Mouse (Mus musculus): Measurements from ENCODE around the gene 4931428F04Rik.
"Not testable (repeated sequence)": the region's sequence is repeated elsewhere in the genome, so short reads cannot be mapped to it uniquely, and the experiment has no call there.

The 4931428F04Rik gene

DNA sequence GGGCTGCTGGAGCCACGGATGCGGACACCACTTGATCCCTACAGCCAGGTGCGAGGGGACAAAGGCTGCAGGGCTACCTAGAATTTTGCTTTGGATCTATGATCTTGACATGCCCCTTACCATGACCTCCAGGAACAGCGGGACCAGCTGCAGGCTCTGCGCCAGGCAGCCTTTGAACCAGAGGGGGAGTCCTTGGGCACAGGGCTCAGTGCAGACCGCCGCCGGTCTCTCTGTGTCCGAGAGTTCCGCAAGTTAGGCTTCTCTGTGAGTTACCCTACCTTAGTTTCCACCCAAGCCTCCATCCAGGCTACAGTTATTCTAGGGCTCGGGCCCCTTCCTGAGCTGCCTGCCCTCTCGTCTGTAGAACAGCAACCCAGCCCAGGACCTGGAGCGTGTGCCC lies 18.0 kb upstream of the 4931428F04Rik start:
- no peak for DNase-seq (ENCODE audit: low spot score)

DNA sequence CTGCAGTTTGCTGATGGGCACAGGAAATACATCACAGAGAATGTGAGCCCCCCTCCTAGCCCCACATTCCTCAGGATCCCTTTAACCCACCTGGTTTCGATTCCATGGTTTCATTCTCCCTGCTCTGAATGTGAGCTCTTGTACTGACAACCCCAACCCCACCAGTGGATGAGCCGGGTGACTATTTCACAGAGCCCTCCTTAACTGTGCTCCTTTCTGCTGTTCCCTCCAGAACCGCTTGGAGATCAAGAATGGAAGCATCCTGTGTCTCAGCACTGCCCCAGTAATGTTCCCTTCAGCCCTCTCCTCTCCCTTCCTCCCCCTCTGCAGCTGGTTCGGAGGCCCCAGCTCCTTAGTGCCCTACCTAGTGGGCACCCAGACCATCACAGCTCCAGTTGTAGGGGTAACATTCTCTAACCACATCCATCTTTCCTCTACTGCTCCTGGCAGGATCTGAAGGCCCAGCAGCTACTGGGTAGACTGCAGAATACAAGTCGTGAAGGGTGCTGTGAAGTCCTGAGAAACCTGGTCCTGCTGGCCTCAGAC lies 16.6 kb upstream of the 4931428F04Rik start:
- DNase-seq (ENCODE audit: low spot score) = no peak

GRCm38 (mm10) chr8:105305211-105306145 lies 15.8 kb upstream of the 4931428F04Rik start, which contains the start of gene Elmo3:
Elmo3 (plus strand) TSS chr8:105305601.
- no peak for DNase-seq (ENCODE audit: low spot score)

- no peak for DNase-seq (ENCODE audit: low spot score)
These were observed 14.9 kb upstream of the 4931428F04Rik start for GRCm38 (mm10) chr8:105304325-105305210.

- no peak for DNase-seq (ENCODE audit: low spot score)
These were observed 14.2 kb upstream of the 4931428F04Rik start for GRCm38 (mm10) chr8:105303874-105304273.

DNA sequence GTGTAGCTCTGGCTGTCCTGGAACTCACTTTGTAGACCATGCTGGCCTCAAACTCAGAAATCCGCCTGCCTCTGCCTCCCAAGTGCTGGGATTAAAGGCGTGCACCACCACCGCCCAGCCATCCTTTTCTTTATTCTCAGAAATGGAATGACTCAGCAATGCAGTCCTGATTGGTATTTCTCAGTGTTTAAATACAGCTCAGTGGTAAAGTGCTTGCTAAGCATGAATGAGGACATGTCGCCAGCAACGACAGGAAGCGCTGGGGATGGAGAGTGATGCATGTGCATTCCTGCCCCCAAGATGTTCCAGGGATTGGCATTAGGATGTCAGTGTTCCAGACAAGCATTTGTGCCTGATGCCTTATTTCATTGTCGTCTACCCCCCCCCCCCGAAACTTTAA lies 13.7 kb upstream of the 4931428F04Rik start:
- no peak for DNase-seq (ENCODE audit: low spot score)

- peak; percentile 75 for DNase-seq (ENCODE audit: low spot score)
These were observed 10.3 kb upstream of the 4931428F04Rik start for GRCm38 (mm10) chr8:105299962-105300361.

DNA sequence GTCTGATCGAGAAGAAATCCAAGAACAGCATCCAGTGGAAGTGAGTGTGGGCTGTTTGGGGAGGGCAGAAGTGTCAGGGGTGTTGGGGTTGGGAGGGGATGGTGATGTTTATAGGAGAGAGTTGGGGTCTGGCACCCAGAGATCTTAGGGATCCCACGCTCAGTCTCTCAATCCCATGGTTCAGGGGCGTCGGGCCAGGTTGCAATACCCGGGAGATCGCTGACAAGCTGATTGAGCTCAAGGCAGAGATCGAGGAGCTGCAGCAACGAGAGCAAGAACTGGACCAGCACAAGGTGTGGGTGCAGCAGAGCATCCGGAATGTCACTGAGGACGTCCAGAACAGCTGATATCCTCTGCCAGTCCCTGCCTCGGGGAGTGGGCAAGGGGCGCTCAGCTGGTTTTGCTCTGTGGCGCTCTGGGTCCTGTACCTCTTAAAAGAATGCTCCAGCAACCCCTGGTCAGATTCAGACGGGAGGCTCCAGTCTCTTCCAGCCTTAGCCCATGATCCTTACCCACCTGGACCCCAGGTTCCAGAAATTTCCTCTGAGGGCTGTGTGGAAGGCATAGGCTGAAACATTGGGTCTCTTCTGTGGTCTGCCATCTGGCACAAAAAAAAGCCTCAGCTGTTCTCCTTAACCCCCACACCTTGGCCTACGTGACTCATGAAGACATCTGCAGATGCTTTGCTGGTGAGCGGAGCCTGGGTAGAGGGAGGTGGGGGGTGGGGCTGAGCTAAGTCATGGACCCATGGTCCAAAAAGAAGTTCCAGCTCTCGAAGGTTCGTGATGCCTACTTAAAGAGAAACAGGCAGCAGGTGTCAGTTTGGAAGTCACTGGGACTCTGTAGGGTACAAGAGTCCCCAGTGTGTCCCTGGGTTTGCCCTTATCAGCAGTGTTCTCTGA lies 8.9 kb upstream of the 4931428F04Rik start:
- DNase-seq (ENCODE audit: low spot score) = no peak

DNA sequence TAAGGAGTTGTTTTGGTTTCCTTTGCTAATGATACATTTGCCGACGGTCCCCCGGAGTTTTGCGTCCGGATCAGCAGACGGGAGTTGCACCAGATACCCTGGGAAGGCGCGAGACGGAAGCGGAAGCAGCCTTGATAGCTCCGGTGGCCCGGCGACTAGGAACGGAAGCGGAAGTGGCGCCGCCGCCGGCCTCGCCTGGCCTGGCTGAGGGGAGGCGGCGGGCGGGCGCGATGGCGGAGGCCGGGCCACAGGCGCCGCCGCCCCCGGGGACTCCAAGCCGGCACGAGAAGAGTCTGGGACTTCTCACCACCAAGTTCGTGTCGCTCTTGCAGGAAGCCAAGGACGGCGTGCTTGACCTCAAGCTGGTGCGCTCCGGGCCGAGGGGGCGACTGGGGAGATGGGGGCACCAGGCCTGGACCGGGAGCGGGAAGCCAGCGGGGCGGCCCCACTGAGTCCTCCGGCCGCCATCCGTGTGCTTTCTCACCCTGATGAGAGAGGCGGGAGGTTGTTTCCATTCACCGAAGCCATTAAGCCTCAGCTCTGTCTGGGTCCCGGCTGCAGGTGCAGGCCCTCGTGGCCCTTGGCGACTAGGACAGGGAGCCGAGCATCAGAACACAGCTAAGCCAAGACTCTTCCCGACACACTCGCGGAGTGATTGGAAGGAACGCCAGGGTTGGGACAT lies 8.0 kb upstream of the 4931428F04Rik start, which contains the start of gene E2f4:
E2f4 (plus strand) TSS at position 153 of the 682 bp plus-strand sequence.
- DNase-seq (ENCODE audit: low spot score) = peak; percentile 79

DNA sequence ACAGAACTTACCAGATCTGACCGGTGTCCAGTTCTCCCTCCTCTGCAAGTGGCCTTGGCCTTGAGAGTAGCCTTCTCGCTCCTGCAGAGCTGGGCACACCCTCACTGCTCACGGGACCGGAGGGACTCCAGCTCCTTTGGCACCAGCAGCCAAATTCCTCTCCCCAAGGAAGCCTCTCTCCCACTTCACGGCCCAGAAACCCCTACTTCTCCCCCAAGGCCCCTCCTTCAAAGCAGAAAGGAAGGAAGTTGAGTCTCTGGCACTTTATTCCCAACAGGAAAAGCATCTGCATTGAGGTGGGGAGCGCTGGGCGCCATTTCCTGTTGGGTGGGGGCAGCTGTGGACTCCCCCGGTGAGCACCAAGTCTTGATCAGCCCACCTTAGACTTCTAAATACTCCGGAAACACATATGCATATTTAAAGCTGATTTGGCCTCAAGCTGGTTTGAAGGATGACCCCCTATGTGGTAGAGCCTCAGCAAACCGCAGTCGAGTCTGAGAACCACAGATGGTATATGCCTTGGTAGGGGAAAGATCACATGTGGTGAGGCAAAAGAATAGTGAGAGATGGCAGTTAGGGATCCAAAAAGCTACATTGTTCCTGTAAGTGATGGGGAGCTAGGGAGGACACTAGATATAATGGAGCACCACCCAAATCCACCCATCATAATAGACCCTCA lies 6.4 kb upstream of the 4931428F04Rik start, which contains the start of gene Exoc3l:
Exoc3l (minus strand) TSS at position 207 of the 679 bp plus-strand sequence.
- no peak for DNase-seq (ENCODE audit: low spot score)

DNA sequence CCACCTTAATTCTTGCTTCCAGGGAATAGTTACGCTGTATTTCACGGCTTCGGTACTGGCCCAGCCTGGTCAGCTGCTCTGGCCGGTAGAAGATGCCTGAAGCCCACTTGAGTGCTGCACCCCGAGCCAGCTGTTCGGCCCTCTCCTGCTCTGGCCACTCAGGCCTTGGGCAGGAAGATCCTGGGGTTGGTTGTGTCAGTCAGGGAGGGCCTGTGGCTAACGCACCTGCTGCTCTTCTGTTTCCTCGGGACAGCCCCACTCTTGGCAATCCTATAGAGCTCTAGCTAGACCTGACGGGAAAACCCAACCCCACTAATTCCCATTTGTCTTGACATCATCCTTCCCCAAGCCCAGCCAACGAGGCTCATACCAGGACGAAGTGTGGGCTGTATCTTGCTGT lies 5.6 kb upstream of the 4931428F04Rik start:
- DNase-seq (ENCODE audit: low spot score) = no peak

DNA sequence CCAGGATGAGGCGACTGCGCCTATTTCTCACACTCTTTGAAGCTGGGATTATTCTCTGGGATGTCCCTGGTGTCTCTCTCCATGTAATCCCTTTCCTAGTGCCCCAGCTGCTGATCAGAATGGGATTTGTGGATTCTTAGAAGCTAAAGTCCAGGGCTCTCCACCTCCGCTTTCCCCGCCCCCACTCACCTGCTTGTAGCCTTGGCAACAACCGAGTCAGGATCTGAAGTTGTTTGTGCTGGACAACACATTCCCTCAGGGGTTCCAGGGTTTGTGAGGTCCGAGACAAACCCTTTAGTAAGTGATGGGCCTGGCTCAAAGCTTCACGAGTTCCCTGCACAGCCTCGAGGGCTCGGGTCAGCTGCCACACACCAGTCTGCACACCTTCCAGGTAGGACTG lies 5.1 kb upstream of the 4931428F04Rik start:
- DNase-seq (ENCODE audit: low spot score) = no peak

GRCm38 (mm10) chr8:105293405-105293804 lies 3.7 kb upstream of the 4931428F04Rik start:
- DNase-seq (ENCODE audit: low spot score) = no peak

DNA sequence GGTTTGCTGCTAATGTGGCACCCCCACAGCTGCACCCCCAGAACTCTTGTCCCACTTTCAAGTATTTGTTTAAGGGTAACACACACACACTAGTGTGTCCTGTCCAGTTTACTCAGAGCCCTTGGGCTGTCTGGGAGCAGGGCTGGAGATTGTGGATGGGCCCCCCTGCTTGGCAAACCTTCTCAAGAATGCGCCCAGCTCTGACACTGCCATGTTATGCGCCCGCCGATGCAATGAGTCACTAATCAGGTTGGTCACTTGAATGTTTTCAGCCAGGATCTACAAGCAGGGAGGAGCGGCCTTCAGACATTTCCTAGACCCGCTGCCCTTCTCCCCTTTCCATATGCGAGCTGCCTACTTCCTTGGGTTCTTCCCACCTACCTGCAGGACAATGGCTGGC lies 2.8 kb upstream of the 4931428F04Rik start:
- DNase-seq (ENCODE audit: low spot score) = no peak

- not testable (repeated sequence) for DNase-seq (ENCODE audit: low spot score)
These were observed 2.1 kb upstream of the 4931428F04Rik start for GRCm38 (mm10) chr8:105291802-105292201.

GRCm38 (mm10) chr8:105291364-105291763 lies 1.7 kb upstream of the 4931428F04Rik start:
- not testable (repeated sequence) for DNase-seq (ENCODE audit: low spot score)

GRCm38 (mm10) chr8:105290554-105291314 lies 1.1 kb upstream of the 4931428F04Rik start:
- DNase-seq (ENCODE audit: low spot score) = peak; percentile 80

GRCm38 (mm10) chr8:105288958-105289732 lies 519 bp downstream of the 4931428F04Rik start:
- DNase-seq (ENCODE audit: low spot score) = peak; percentile 85
